ENCODE assay signal across 8 mouse cellular contexts in genomic region chr6:91472868-91473804, GRCm38 (mm10). TPM values are rescaled to one million over a fixed set of nuclear protein-coding genes. Genes with fewer than 3 reads are reported as not detected.
DNase-seq lines count a peak whose midpoint lies in the region; ATAC-seq and TF ChIP-seq lines count a peak whose summit lies in the region.

Chchd4 (minus strand) TSS chr6:91473546.
Tmem43 (plus strand) TSS chr6:91473703.

- H3K27ac ChIP-seq in cortical plate, adult 2 months (ENCODE audit: insufficient read depth, low read length): 0 out of 2 replicates have a peak within 1 kb of the TSS, but pooled peaks have one; percentile 13

- peak; percentile 60; the same call in 1 of the 2 replicates for TF ChIP-seq POLR2A in cortical plate, adult 2 months (IDR thresholded peaks at IDR 0.05; ENCODE audit: extremely low read depth, insufficient read depth, low read length)

- H3K4me1 ChIP-seq in cortical plate, adult 2 months (ENCODE audit: control insufficient read depth, insufficient read depth, low read length): peaks cover 7% of the 10 kb centered on the region
- H3K4me1 ChIP-seq in megakaryocyte, embryonic 14.5 days: peaks cover 73% of the 10 kb centered on the region

- H3K27me3 ChIP-seq in megakaryocyte, embryonic 14.5 days (replicated peaks): no peaks in the 10 kb centered on the region

- peaks cover 62% of the 10 kb centered on the region for H3K36me3 ChIP-seq in megakaryocyte, embryonic 14.5 days (replicated peaks; ENCODE audit: low read length)

- peak; percentile 94 for ATAC-seq in activated CD4-positive, CD25-positive, alpha-beta regulatory T cell, adult 4 months

- H3K4me3 ChIP-seq in cortical plate, adult 2 months (ENCODE audit: insufficient read depth, low read length): peak within 1 kb of the TSS; percentile 54
- peak within 1 kb of the TSS; percentile 93 for H3K4me3 ChIP-seq in megakaryocyte, embryonic 14.5 days (replicated peaks)

- no peaks in the 10 kb centered on the region for H3K9me3 ChIP-seq in megakaryocyte, embryonic 14.5 days

- no peak for TF ChIP-seq CTCF in cortical plate, adult 2 months (IDR thresholded peaks at IDR 0.05; ENCODE audit: extremely low read depth, insufficient read depth, low read length)

- peak; percentile 97 to 98 for DNase-seq in gastrocnemius, adult 8-10 months (ENCODE audit: low spot score in 2 of 2)
- DNase-seq in hindlimb bud, embryonic 11.5 days (ENCODE audit: extremely low spot score, low read depth, low spot score): peak; percentile 100
- DNase-seq in left cerebral cortex, adult 8-10 months (ENCODE audit: low spot score in 2 of 2): peak; percentile 98 to 99
- DNase-seq in right cerebral cortex, postnatal 10 days (ENCODE audit: low spot score in 2 of 2): peak; percentile 100
- DNase-seq in urinary bladder, postnatal 25 days (ENCODE audit: low spot score): peak; percentile 96

RNA-seq across cellular contexts. Expression of gene Chchd4, which starts in this region (rescaled TPM):
- polyA plus RNA-seq in activated CD4-positive, CD25-positive, alpha-beta regulatory T cell, adult 4 months (2017; shearing (Covaris generic)): 10 to 100 TPM; 11.0 to 12.6 TPM
- 16.8 and 18.6 TPM in 2 replicates for polyA plus RNA-seq in cortical plate, adult 2 months (2012; rRNA removed)
- total RNA-seq in gastrocnemius, adult 8-10 months (2022): 10 to 100 TPM in 1 of 4 experiments, 1 to 10 TPM in 3; 8.4 to 11.4 (median 9.1) TPM
- 10 to 100 TPM; 20.6 to 22.3 (median 21.4) TPM for total RNA-seq in left cerebral cortex, adult 8-10 months (2022)
- 0.79 and 6.6 TPM in 2 replicates for polyA plus RNA-seq in megakaryocyte, embryonic 14.5 days (2012; ENCODE audit: insufficient read depth, low replicate concordance)

RNA-seq across cellular contexts. Expression of gene Tmem43, which starts in this region (rescaled TPM):
- polyA plus RNA-seq in activated CD4-positive, CD25-positive, alpha-beta regulatory T cell, adult 4 months (2017; shearing (Covaris generic)): 10 to 100 TPM; 40.2 to 44.3 TPM
- polyA plus RNA-seq in cortical plate, adult 2 months (2012; rRNA removed): 30.8 and 33.3 TPM in 2 replicates
- 10 to 100 TPM; 21.9 to 30.1 (median 24.6) TPM for total RNA-seq in gastrocnemius, adult 8-10 months (2022)
- total RNA-seq in left cerebral cortex, adult 8-10 months (2022): 10 to 100 TPM; 27.9 to 34.0 (median 29.9) TPM
- 1.5 and 3.9 TPM in 2 replicates for polyA plus RNA-seq in megakaryocyte, embryonic 14.5 days (2012; ENCODE audit: insufficient read depth, low replicate concordance)

Comparison
In these comparisons a context has a peak if more than half of its experiments do, and no peak if none do; other contexts are left out.
1. Peak in every context shown above with its lines: DNase-seq, ATAC-seq, H3K4me3 ChIP-seq and H3K27ac ChIP-seq.